Mouse (Mus musculus): Measurements from ENCODE around the gene Uevld.

DNA sequence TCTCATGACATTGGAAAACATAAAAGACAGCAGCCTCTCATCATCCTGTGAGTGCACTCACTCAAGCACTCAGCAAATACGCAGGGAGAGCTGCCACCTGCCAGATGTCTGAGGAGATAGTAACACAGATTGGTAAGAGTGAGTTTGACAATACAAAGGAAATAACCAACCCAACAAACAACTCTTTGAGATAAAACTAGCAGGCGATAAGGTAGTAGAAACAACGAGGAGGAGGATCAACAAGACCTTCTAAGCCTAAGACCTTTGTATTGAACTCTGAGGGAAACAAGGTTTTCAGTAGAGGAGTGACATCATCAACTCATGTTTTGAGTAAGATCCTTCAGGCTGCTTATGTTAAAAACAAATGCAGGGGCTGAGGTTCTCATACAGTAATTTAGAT is 59.0 kb downstream of the Uevld start:
- TF ChIP-seq POLR2A (IDR thresholded peaks at IDR 0.05; ENCODE audit: insufficient read depth, low read depth, low read length) = no peak
- no peak for TF ChIP-seq CTCF (IDR thresholded peaks at IDR 0.05; ENCODE audit: insufficient read depth, low read depth, low read length)

Data from olfactory bulb, adult 2 months (tissue).